ENCODE assay signal across 8 mouse cellular contexts in the genomic region with DNA sequence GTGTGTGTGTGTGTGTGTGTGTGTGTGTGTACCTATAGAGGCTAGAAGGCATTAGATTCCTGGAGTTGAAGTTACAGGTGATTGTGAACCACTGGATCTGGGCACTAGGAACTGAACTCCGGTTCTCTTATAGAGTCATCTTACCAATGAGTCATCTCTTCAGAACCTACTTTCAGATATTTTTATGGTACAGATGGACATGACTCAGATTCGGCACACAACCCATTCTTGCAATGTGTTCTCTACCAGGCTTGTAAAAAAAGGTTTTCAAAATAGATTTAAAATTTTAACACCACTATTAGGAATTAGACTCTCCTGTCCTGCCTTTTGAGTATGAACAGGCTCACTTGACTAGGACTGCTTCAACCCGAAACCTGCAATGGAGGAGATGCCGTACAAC.
"Had no signal": no experiment of that assay in that cellular context is flagged by ENCODE, and none has a peak within 500 bp of the region (broad histone marks: within the 10 kb centered on the region; RNA-seq: fewer than 3 reads in every experiment).

No protein-coding gene starts in this region.

- DNase-seq: kidney, adult 2 months; kidney, postnatal 25 days; liver, embryonic 13.5 days; lung, adult 2 months; lung, postnatal 14 days; lung, postnatal 4 days; midbrain, embryonic 14.5 days; thymus, postnatal 25 days had no signal
